Mouse (Mus musculus) E14TG2a.4 (cell line): Measurements from ENCODE around the gene Nutm1.

Experiments used
- CTCF ChIP-seq: conservative IDR thresholded peaks from 2 replicates; pipeline ENCODE4 v1.5.1; 2014; ENCODE audit warnings: low read length
- NANOG ChIP-seq: IDR thresholded peaks from 2 replicates; pipeline ENCODE4 v1.6.1; 2014; ENCODE audit warnings: borderline replicate concordance, low read length, mixed read lengths
- POU5F1 ChIP-seq: IDR thresholded peaks from 2 replicates; pipeline ENCODE4 v1.6.1; 2014; ENCODE audit warnings: low read length, borderline replicate concordance

GRCm38 (mm10) chr2:112284363-112285030 is 25.4 kb upstream of the Nutm1 start:
- TF ChIP-seq CTCF (no peak), NANOG (no peak), POU5F1 (no peak)
